Mouse (Mus musculus) kidney, postnatal 4 days (tissue): ENCODE results near the gene Gm28171.
"Not testable (repeated sequence)": the region's sequence is repeated elsewhere in the genome, so short reads cannot be mapped to it uniquely, and the experiment has no call there.

Experiments
- DNase-seq, 2 experiments: peaks; one replicate each; pipeline ENCODE4 v3.0.0; 2021; ENCODE audit warnings: mixed read lengths in 2 of 2

Gene Gm28171

DNA sequence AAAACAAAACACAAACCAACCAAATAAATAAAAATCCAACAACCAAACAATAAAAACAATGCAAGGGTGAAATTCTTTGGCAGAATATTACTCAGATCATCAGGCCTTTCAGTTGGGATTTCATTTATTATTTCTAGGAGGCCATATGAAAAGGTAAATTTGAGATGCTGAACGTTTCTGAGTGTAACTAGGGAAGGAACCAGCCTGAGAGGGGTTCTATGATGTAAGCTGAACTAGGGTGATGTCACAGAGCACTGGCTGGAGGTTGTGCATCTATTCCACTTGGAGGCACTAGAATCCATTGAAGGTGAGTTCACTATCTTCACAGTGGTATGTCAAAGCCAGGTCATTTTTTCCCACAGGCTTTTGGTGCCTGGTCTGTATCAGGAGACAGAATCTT, at the start of gene Gm28171:
Gm28171 (plus strand) TSS at position 301 of the 400 bp plus-strand sequence.
- DNase-seq = not testable (repeated sequence)
